Mouse (Mus musculus): Measurements from ENCODE around the gene Gsx2.

DNA sequence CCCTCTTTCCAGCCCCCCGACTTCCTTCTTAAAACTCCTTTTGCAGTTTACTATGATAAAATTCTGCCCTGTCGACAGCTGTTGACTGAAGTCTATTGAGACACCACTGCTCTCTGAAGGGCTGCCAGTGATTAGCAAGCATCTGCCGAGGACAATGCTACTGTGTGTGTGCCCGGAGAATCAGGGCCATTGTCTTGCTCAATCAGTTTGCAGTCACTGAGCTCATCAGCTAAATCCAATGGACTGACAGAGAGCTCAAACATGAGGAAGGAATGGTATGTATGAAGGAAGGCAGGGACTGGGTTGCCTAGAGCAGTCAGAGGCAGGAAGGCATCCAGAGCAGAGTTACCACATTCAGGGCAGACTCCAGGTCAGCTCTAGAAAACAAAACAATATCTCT, 12.2 kb upstream of the Gsx2 start:
- no peak for TF ChIP-seq CTCF (IDR thresholded peaks at IDR 0.05; ENCODE audit: low read depth)
- TF ChIP-seq EP300 (optimal IDR thresholded peaks at IDR 0.05) = no peak
